Mouse (Mus musculus): ENCODE results near the gene Egfem1.

Egfem1 gene

DNA sequence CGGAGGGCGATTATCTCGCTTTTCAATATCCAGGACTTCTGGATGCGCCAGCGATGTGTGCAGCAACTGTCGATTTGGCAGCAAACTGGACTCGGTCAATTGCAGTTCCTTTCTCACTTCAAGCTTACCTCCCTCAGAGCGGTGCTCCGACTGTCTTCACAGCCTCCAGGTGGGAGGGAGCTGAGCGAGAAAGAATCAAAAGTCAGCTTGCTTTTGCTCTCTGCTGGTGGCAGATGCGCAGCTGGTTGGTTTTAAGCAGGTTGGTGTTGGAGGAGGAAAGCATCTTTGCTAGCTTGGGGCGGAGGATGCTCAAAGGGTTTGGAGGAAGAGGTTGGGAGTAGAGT is at the start of gene Egfem1:
TSS of gene Egfem1 (plus strand) at position 72 of the 344 bp plus-strand sequence.
- no peak for DNase-seq (ENCODE audit: low spot score in 2 of 2)

DNA sequence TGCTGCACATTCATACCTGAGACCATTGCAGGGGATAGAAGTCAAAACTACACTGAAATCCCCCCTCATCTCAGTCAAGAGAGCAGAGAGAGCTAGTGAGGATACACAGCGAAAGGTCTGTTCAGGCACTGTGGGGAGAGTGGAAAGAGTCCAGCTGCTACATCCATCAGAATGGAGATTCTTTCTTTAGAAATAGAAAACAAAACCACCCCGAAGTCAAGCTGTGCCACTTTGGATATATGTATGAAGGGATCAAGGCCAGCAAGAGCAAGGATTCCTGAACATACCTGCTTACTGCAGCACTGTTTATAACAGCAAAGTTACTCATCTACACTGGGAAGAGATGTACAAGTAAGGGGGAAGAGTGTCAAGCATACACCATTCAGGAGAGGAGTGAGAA is 48.7 kb upstream of the Egfem1 start:
- no peak for DNase-seq (ENCODE audit: low spot score in 2 of 2)

DNA sequence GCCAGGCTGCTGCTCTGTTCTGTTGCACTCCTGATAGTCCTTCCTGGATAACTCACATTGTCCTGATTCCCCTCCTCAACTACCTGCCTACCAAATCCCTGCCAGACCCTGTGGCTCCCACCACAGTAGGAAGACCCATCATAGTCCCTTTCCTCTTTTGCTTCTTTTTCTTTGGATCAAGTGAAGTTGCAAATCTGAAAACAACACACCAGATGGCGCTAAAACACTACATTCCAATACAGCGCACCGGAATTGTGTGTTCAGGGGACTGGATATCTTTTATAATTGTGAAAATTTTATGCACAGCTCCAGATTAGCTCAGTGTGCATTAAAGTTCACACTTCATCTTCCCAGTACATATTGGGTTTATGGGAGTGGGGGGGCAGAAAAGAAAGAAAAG is 45.7 kb upstream of the Egfem1 start:
- peak in 1 of 2 experiments; percentile 41 for DNase-seq (ENCODE audit: low spot score in 2 of 2)

DNA sequence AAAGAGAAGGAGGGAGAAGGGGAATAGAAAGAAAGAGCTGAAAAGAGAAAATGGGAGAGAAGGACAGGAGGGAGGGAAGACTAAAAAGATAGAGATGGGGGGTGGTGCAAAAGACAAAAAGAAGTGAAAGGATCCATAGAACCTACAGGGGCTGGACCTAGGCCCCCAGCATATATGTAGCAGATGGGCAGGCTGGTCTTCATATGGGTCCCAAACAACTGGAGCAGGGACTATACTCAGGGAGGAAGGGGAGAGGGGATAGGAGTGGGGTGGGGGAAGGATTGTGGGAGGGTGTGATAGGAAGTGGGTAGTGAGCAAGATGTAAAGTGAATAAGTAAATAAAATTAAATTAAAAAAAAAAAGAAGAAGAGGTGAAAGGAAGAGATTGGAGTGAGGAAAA is 45.2 kb upstream of the Egfem1 start:
- DNase-seq (ENCODE audit: low spot score in 2 of 2), result no peak

DNA sequence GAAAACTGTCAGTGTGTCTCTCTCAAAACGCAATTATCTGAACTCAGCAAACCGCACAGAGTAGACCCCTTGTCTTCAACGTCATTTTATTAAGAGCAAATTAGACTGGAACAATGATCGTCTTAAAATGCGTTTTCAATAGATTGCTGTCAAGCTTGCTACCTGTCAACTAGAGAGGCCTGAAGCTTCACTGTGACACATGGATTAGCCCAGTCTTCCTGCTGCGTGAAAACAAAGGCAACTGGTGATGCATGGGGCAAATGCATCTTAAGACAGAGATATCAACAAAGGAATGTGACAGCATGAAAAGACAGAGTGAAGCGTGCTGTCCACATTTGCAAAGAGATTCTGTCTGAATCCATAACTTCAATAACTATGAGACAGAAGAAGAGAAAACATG is 41.8 kb upstream of the Egfem1 start:
- no peak for DNase-seq (ENCODE audit: low spot score in 2 of 2)

DNA sequence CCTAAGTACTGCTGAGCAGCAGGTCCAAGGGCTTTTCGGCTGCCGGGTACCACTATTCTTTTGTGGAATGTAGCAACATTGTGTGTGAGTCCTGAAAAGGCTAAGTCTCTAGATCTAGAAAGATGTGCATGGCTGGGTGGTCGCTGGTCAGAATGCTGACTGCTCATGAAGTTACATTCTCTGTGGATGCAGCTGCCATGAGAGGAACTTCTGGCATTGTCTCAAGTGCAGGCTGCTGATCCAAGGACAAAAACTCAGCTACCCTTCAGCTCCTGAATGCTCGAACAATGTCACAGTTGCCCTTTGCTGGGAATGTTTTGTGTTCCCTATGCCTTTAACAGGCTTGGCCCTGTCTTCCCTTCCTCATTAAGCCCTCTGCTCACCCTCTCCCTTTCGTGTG is 35.5 kb upstream of the Egfem1 start:
- DNase-seq (ENCODE audit: low spot score in 2 of 2), result no peak

DNA sequence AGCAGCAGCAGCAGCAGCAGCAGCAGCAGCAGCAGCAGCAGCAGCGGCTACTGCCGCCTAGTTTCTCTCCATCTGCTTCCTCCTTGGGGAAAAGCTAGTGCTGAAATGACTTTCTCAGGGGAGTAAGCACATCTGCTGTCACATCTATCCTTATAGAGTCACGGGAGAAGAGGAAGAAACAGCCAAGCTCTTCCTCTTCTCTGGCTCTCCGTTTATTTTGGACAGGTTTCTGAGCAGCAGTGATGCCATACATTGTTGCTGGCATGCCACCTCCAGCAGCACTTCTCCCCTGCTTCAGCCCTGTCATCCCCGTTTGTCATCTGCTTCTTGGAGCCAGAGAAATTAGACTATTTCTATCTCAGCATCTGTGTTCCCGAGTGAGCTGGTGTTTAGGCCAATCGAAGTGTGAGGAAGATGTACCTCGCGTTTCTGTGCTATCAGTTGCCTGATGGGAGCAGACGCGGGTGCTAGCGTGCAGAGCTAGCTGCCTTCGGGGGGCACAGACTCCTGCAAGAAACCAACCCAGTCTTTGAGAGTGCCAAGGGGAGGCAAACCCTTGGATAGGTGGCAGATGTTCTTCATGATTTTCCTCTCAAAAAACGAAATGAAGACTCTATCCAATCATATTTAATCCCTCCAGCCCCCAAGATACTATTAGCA is 34.4 kb upstream of the Egfem1 start:
- no peak for DNase-seq (ENCODE audit: low spot score in 2 of 2)

DNA sequence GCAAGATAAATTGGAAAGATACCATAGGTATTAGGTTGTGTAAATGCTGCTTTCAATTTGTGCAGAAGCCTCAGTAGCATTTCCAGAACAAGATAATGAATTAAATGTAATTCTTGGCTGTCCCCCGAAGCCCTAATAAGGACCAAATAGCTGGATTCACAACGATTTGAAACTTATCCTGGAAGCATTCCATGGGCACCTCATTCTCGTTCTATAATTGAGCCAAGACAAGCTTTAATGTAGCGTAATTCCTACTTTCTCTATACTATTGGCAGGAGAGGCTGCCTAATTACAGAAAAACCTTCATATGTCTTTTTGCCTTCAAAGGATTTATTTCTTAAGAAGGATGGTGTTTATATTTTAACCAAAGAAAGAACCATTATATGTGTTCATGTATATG is 18.7 kb upstream of the Egfem1 start:
- no peak for DNase-seq (ENCODE audit: low spot score in 2 of 2)

DNA sequence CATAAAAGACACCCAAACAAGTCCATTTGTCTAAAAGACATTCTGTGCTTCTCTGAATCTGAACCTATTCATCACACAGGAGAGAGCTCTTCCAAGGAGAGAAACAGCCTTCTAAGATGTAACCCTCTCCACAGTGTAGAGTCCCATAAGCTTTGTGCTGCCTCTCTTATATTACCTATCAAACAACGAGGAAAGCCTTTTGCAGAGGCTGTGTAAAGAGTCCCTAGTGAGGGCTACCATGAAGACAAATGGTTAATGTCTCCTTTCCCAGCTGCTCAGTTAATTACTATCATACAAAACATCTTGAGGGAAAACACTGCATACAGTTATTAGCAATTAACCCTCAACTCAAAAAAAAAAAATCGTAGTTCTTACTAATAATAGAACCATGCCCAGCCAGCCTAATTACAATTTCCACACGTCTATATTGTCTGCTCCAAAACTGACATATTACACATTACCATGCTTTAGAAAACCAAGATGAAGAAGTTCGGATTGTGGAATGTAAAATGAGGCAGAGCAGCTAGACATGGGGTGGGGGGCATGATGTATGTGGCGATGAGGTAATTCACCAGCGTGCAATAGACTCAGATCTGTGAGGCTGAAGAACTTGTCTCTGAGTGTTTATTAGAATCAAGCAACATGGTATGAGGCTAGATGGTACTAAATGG is 13.3 kb upstream of the Egfem1 start:
- DNase-seq (ENCODE audit: low spot score in 2 of 2), result no peak

DNA sequence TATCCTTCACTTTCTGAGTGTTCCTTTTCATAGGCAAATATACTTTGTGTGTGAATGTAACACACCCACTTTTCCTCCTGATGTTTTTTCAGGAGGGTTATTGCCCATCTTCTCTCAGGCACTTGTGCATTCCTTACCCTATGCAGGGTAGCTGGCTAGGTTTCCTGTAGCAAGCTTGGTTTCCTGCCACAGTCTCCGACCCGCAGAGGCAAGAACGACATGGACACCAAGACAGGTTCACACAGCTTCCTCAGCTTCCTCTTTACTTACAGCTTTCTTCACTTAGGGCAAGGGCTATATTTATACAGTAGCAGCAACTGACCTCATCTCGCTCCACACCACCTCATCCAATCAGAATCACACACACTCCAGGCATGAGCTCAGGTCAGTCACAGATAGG is 10.5 kb upstream of the Egfem1 start:
- DNase-seq (ENCODE audit: low spot score in 2 of 2), result no peak

DNA sequence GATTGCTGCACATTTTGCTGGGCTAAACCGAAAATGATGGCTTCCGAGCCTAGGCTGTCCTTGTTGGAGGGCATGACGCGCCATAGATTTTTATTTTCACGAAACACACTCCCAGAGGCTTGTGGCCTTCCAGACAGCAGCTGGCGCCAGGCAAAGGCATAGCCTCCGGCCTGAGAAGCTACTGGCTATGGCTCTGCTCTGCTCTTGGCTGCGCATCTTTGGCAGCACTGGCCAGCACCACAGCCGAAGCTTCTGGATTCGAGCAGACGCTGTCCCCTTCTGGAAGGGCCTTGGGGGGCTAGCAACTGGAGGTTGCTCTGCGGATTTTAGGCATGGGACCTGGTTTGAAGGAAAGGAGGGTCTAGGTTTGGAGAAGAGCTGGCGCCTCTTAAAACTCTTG is 306 bp upstream of the Egfem1 start:
- DNase-seq (ENCODE audit: low spot score in 2 of 2), result peak in 1 of 2 experiments; percentile 47

DNA sequence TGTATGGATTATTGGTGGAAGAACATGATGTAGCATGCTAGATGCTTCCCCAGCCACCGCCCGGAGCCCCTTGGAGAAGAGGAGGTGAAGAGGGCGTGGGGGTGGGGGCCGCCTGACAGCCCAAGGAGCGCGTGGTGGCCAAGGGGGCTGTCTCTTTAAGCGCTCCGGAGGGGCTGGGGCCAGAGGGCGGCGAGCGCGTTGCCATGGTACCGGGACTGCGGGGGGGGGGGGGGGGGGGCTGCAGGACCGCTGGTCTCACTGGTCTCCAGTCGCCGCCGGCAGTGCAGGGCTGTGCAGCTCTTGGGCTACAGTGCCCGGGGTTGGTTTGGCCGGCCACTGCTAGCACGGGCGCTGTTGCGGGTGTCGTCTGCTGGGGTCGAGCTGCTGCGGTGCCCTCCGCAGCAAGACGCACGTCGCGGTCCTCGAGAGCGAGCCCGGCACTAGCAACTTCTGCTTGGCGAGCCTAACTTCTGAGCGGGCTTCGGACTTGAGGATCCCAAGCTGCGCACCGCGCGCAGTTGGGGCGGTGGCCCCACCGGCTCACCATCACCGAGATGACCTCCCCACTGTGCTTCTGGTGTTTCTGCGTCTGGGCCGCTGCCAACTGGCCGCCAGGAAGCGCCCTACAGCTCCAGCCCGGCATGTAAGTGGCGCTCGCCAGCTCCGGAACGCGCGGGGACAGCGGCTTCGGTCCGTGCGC is 623 bp downstream of the Egfem1 start:
- peak; percentile 26 to 51 for DNase-seq (ENCODE audit: low spot score in 2 of 2)

DNA sequence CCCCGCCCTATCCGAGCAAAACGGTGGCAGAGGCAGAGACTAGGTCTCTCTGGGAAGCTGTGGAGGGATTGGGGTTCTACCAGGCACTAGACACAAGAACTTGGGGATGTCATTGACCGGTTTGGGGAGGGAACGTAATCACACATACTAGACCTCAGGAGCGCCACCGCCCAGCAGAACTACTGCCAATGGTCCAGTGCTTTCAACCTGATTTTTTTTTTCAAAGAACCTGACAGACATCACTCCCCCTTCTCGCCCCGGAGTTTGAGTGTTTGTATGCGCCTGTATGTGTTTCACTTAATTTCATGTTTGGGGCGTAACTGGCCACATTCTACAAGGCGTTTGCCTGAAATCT is 1.1 kb downstream of the Egfem1 start:
- no peak for DNase-seq (ENCODE audit: low spot score in 2 of 2)

DNA sequence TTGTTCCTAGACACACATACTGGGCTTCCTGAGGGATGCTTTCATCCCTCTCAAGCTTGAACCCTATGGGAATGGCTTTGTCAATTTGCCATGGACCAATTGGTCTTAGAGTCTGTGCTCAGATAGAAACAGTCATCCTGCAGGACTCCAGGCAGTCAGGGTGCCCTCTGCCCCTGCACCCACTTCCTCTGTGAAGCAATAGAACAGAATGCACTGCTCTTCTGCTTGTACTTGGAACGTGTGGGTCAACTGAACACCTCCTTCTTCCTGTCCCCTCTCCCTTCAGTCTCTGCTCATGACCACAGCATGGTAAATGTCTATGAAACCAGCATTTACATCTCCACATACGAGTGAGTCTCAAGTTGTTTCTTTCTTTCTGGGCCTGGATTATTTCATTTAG is 16.6 kb downstream of the Egfem1 start:
- no peak for DNase-seq (ENCODE audit: low spot score in 2 of 2)

DNA sequence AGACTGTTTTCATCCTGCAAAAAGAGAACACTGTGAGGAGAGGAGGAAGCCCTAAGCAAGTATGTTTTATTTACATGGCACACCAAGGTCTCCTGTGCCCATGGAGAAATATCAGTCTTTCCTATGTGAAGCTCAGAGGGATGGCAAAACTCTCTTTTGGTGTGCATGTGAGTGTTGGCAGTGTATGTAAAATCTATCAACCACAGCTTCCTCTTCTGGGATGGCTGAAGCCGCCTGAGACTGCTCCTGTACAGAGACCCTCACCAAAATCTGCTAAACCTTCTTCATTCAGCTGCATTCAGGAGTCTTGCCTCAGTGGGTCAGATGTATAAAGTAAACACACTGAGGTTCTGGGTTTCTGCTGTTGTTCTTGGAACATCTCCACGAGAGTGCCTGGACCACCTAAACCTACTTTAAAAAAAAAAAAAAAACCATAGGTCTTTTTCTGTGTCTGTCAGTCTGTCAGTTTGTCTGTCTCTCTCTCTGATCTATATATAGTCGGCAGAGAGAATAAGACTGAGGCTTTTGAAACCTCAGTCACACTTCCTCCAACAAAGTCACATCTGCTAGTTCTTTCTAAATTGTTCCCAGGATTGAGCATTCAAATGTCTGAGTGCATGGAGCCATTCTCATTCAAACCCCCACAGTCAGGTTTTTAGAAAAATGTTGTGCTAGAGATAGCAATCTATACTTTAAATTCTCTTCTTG is 24.3 kb downstream of the Egfem1 start:
- no peak for DNase-seq (ENCODE audit: low spot score in 2 of 2)

DNA sequence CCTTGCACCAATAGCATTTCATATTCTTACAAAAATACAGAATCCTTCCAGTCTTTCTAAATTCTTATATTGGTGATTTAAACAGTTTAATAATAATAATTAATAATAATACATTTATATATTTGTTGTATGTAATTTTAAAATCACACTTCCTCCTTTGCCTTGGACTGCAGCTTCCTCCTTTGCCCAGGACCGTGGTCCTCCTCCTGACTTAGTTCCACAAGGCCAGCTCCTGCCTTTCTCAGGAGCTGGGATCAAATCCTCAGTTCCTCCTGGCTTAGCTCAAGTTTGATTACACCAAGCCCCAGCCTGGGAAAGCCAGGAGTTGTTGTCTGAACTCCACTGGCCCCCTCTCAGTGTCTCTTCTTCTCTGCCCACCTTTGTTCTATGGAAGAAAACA is 25.3 kb downstream of the Egfem1 start:
- no peak for DNase-seq (ENCODE audit: low spot score in 2 of 2)

DNA sequence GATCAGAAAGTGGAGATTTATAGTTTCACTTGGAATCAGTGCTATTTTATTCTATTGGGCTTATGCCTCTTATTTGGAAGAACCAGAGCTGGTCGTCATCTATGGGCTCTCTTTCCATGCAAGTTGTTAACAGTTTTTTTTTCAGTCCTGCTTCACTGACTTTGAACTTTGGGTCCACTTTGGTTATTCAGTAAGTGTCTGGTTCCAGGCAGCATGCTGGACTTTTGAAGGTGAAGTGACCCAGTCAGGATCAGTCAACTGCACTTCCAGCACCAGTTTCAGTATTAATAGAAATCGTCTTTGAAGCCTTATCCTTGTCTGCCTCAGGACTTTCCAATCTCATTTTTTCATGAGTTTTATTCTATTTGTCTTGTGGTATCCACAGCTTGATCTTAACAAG is 28.5 kb downstream of the Egfem1 start:
- no peak for DNase-seq (ENCODE audit: low spot score in 2 of 2)

DNA sequence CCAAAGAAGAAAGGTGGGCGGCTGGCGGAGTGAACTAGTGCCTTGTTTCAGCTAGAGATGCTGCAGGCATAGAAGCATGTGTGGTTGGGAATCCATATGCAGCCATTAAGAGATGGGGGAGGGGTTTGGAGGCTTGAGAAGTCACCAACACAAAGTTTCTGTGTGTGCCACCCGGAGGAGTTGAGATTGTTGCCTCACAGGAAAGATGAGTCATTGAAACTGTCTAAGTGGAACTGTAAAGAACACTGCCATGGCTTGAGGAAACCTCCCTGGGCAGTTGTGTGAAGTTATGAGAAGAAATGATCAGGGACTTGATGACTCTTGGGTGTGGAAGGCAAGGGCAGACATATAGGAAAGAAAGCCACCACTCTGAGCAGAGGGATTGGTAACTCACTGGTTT is 32.7 kb downstream of the Egfem1 start:
- DNase-seq (ENCODE audit: low spot score in 2 of 2), result no peak

DNA sequence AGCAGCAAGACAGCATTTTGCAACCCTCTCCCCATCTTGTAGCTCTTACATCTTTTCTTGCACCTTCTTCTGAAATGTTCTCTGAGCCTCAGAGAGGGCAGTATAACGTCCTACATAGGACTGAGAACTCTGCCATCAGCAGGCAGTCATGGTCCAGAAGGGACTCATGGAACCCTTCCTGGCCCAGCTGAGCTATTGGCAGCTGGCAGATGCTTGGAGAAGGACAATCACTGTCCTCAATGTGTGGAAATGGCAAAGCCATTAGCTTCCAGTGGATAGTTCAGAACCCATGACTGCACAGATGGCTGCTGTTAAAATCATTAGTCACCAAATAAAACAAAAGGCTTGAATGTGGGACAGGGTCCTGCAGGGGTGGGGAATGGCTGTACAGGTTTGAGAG is 35.6 kb downstream of the Egfem1 start:
- DNase-seq (ENCODE audit: low spot score in 2 of 2), result no peak

DNA sequence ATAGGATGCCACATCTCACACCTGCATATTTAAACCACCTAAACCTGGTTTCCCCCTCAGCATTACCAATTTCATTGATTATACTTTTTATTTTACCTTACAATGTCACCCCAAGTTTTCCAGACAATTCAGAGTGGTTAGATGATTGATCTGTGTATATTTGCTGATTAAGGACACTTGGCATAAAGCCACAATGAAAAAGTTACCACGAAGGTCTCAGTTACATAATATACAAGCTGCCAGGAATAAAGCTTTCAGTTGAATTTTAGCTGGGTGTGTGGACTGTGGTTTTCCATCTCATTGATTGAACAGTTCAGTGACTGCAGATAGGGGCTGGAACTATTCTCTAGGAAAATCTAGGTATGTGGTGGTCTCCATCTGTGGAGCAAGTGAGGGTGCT is 40.7 kb downstream of the Egfem1 start:
- DNase-seq (ENCODE audit: low spot score in 2 of 2), result no peak

DNA sequence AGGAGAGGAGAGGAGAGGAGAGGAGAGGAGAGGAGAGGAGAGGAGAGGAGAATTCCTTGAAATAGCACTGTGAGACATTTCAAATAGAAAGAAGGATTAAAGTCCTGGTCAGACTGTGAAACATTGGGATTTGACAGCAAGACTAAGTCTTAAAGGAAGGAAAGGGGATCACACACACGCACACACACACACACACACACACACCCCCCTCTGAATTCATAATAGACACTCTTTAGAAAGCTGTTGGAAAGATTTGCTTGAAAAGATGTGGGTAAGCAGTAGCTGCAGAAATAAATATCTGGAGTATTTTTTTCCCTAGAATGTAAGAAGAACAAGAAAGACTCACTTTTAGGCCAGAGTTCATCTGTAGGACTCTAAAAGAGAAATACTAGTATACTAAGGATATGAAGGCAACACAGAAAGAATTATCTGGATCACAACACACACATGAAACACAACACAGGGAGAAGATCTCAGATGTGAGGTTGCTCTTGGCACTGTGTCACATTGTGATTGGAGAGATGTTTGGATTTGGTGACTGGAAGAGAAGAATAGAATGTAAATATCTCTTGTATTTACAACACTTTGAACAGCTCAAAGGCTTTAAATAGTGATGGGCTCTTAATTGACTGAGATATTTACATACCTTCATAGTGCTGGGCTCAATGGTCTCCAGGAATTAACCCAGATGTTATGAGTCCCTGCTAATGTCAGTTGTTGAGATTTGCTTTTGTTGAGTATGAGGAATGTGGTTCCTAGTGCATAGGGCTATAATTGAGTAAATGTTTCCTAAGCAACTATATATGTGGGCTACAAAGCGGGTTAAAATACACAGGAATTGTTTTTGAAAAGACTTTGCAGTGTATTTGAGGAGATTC is 50.5 kb downstream of the Egfem1 start:
- no peak for DNase-seq (ENCODE audit: low spot score in 2 of 2)

DNA sequence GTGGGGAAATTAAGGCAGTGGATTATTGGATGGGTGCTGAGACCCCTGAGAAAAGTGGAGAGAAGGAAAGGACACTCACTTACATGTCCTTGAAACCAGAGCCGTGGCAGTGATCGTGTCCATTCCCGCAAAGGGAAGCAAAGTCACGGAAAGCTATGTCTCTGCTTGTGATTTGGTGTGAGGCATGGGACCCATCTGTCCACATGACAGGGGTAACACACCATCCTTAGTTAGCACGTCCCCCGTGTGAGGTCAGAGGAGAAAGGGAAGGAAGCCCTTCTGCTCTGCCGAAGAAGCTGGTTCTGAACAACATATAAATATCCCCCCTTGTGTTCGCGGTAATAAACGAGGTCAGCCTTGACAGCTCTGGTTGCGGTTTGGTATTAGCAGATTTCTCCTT is 52.7 kb downstream of the Egfem1 start:
- DNase-seq (ENCODE audit: low spot score in 2 of 2), result no peak

All from cerebellum, postnatal 4 days (tissue).